Mouse (Mus musculus): ENCODE measurements around the gene Med28. TPM values are rescaled to one million over a fixed set of nuclear protein-coding genes. Genes with fewer than 3 reads are reported as not detected.

Gene Med28
- total RNA-seq, 2 experiments from 2014 or later, result 45.1 to 49.1 TPM

Other genes starting within 250 kb of the Med28 start
- gene Qdpr, start 70.0 kb upstream of the Med28 start, total RNA-seq (2021), result 100 to 1,000 TPM; 118 to 124 TPM
- not detected for gene Clrn2, start 66.5 kb upstream of the Med28 start, total RNA-seq (2021)
- 10 to 100 TPM; 71.6 to 79.9 TPM for gene Lap3, start 26.9 kb upstream of the Med28 start, total RNA-seq (2021)
- 1 to 10 TPM; 1.8 to 2.0 TPM for gene Fam184b, start 119.4 kb downstream of the Med28 start, total RNA-seq (2021)
- gene Ncapg, start 149.7 kb downstream of the Med28 start, total RNA-seq (2021), result 10 to 100 TPM; 11.6 to 14.3 TPM